In the genomic region with DNA sequence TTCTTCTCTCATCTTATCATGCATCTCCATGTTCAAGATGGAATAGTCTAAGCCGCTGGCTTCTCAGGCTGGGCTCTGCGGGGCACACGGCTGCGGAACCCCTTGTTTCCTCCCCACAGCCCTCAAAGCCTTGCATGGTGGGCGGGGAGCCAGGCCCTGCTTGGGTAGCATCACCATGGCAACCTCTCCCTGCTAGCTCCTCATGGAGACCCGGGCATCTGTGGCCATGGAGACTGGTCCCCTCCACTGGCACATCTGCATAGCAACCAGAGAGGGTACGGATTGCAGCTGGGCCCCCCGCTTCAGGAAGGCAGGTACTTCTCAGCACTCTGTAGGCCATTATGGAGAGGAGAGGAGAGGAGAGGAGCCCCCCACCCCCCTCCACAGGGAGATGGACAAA, we compare ENCODE assay signal across 8 mouse cellular contexts. TPM values are rescaled to one million over a fixed set of nuclear protein-coding genes. Genes with fewer than 3 reads are reported as not detected.
DNase-seq lines count a peak whose midpoint lies in the region; ATAC-seq lines count a peak whose summit lies in the region.

No protein-coding gene starts in this region.

- H3K4me2 ChIP-seq in hindbrain, embryonic 11.5 days (replicated peaks; ENCODE audit: low read depth, low read length), result 0 out of 2 replicates have a peak overlapping the region, but pooled peaks have one; percentile 19
- peak overlapping the region; percentile 36 for H3K4me2 ChIP-seq in midbrain, embryonic 15.5 days
- H3K4me2 ChIP-seq in liver, embryonic 11.5 days, result no peak overlapping the region

- 0 out of 2 replicates have a peak overlapping the region, but pooled peaks have one; percentile 4 for H3K9ac ChIP-seq in hindbrain, embryonic 11.5 days (ENCODE audit: low read depth, low read length)
- peak overlapping the region; percentile 4; the same call in 1 of the 2 replicates for H3K9ac ChIP-seq in midbrain, embryonic 15.5 days
- H3K9ac ChIP-seq in liver, embryonic 11.5 days (ENCODE audit: low read depth, low read length), result no peak overlapping the region

- 17% methylated on average over 8 of the region's 8 CpGs for WGBS in hindbrain, embryonic 11.5 days
- 5% methylated on average over 8 of the region's 8 CpGs for WGBS in midbrain, embryonic 15.5 days
- WGBS in liver, embryonic 11.5 days, result 61% methylated on average over 8 of the region's 8 CpGs

- peaks cover 34% of the 10 kb centered on the region for H3K4me1 ChIP-seq in hindbrain, embryonic 11.5 days (replicated peaks; ENCODE audit: control insufficient read depth, insufficient read depth, low read length)
- peaks cover 71% of the 10 kb centered on the region for H3K4me1 ChIP-seq in midbrain, embryonic 15.5 days
- H3K4me1 ChIP-seq in liver, embryonic 11.5 days (replicated peaks; ENCODE audit: control insufficient read depth, insufficient read depth, low read length), result no peaks in the 10 kb centered on the region

- peak overlapping the region; percentile 78 for H3K27ac ChIP-seq in hindbrain, embryonic 11.5 days (ENCODE audit: low read depth, low read length)
- H3K27ac ChIP-seq in midbrain, embryonic 15.5 days, result peak overlapping the region; percentile 79
- H3K27ac ChIP-seq in liver, embryonic 11.5 days (ENCODE audit: low read depth, low read length), result no peak overlapping the region

- no peak overlapping the region for H3K4me3 ChIP-seq in hindbrain, embryonic 11.5 days (ENCODE audit: low read depth, low read length)
- no peak overlapping the region for H3K4me3 ChIP-seq in midbrain, embryonic 15.5 days
- no peak overlapping the region for H3K4me3 ChIP-seq in liver, embryonic 11.5 days (ENCODE audit: low read depth, low read length)

- no peaks in the 10 kb centered on the region for H3K27me3 ChIP-seq in hindbrain, embryonic 11.5 days (ENCODE audit: control insufficient read depth, insufficient read depth, low read length)
- no peaks in the 10 kb centered on the region for H3K27me3 ChIP-seq in midbrain, embryonic 15.5 days (replicated peaks)
- H3K27me3 ChIP-seq in liver, embryonic 11.5 days (replicated peaks; ENCODE audit: control insufficient read depth, insufficient read depth, low read length), result no peaks in the 10 kb centered on the region

- H3K36me3 ChIP-seq in hindbrain, embryonic 11.5 days (ENCODE audit: control insufficient read depth, insufficient read depth, low read length), result no peaks in the 10 kb centered on the region
- no peaks in the 10 kb centered on the region for H3K36me3 ChIP-seq in midbrain, embryonic 15.5 days (replicated peaks)
- H3K36me3 ChIP-seq in liver, embryonic 11.5 days (ENCODE audit: control insufficient read depth, insufficient read depth, low read length), result no peaks in the 10 kb centered on the region

- H3K9me3 ChIP-seq in hindbrain, embryonic 11.5 days (ENCODE audit: control insufficient read depth, low read length), result no peaks in the 10 kb centered on the region
- no peaks in the 10 kb centered on the region for H3K9me3 ChIP-seq in midbrain, embryonic 15.5 days
- no peaks in the 10 kb centered on the region for H3K9me3 ChIP-seq in liver, embryonic 11.5 days (ENCODE audit: control insufficient read depth, low read length)

- ATAC-seq in hindbrain, embryonic 11.5 days (ENCODE audit: low FRiP score), result peak; percentile 80
- ATAC-seq in midbrain, embryonic 15.5 days (replicated peaks), result peak; percentile 87
- ATAC-seq in liver, embryonic 11.5 days (replicated peaks; ENCODE audit: low FRiP score), result no peak

- DNase-seq in heart, adult 11 months, result peak; percentile 90
- no peak for DNase-seq in heart, adult 18-20 months
- DNase-seq in embryo, embryonic 10 days (ENCODE audit: low spot score), result peak; percentile 85
- peak; percentile 89 for DNase-seq in hindbrain, embryonic 11.5 days (ENCODE audit: low spot score)
- DNase-seq in kidney, postnatal 10 days, result no peak
- DNase-seq in gastrocnemius, adult 8-10 months (ENCODE audit: low spot score in 2 of 2), result no peak
- no peak for DNase-seq in liver, embryonic 11.5 days (ENCODE audit: low spot score)

RNA-seq across cellular contexts. Expression of a gene that starts 40.5 kb away (rescaled TPM):
- 10 to 100 TPM; 35.0 to 37.1 TPM for total RNA-seq in heart, adult 18-20 months (2021)
- 40.1 and 45.4 TPM in 2 replicates for polyA plus RNA-seq in hindbrain, embryonic 11.5 days (2014; fragmentation: Nextera tagmentation; extraction: Ambion mirVana)
- polyA plus RNA-seq in midbrain, embryonic 15.5 days (2015; fragmentation: Nextera tagmentation; extraction: Ambion mirVana), result 102 and 103 TPM in 2 replicates
- 10 to 100 TPM; 22.8 to 25.8 (median 24.8) TPM for total RNA-seq in gastrocnemius, adult 8-10 months (2022)
- 55.1 and 56.7 TPM in 2 replicates for polyA plus RNA-seq in liver, embryonic 11.5 days (2014; fragmentation: Nextera tagmentation; extraction: Ambion mirVana)

RNA-seq across cellular contexts. Expression of a gene that starts 44.0 kb away (rescaled TPM):
- 1 to 10 TPM; 4.7 to 5.6 TPM for total RNA-seq in heart, adult 18-20 months (2021)
- 146 and 191 TPM in 2 replicates for polyA plus RNA-seq in hindbrain, embryonic 11.5 days (2014; fragmentation: Nextera tagmentation; extraction: Ambion mirVana)
- polyA plus RNA-seq in midbrain, embryonic 15.5 days (2015; fragmentation: Nextera tagmentation; extraction: Ambion mirVana), result 24.7 and 28.8 TPM in 2 replicates
- total RNA-seq in gastrocnemius, adult 8-10 months (2022), result 1 to 10 TPM; 5.9 to 9.6 (median 7.8) TPM
- 254 and 284 TPM in 2 replicates for polyA plus RNA-seq in liver, embryonic 11.5 days (2014; fragmentation: Nextera tagmentation; extraction: Ambion mirVana)

Comparison
In these comparisons a context has a peak if more than half of its experiments do, and no peak if none do; other contexts are left out.
1. DNase-seq: peak in heart, adult 11 months (single experiment), embryo, embryonic 10 days (single experiment) and hindbrain, embryonic 11.5 days (single experiment); none in heart, adult 18-20 months (0 of 2), kidney, postnatal 10 days (single experiment), gastrocnemius, adult 8-10 months (0 of 2) and liver, embryonic 11.5 days (single experiment).